Comparison of ENCODE assay signal across 23 mouse cellular contexts in the genomic region with DNA sequence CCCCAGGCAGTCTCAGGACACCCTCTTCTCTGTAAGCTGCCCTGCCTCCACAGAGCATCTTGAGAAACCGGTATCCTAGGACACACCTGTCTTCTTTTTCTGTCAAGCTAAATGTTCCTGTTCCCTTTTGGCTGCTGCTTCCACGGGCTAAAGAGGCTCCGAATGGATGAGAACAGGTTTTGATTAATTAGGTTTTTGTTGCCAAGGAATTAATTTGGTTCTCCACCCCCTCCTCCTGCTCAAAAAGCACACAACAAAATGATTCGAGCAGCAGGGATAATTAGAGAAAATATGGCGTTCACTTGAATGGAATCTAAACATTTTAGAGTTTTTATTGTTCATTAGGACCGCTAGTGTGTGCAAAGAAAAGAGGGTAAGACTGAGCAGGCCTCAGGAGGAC. TPM values are rescaled to one million over a fixed set of nuclear protein-coding genes. Genes with fewer than 3 reads are reported as not detected.
DNase-seq lines count a peak whose midpoint lies in the region; ATAC-seq and TF ChIP-seq lines count a peak whose summit lies in the region.
"Had no signal": no experiment of that assay in that cellular context is flagged by ENCODE, and none has a peak within 500 bp of the region (broad histone marks: within the 10 kb centered on the region; RNA-seq: fewer than 3 reads in every experiment).

No protein-coding gene starts in this region.

- 41% methylated on average over 6 of the region's 6 CpGs for WGBS in hindbrain, embryonic 14.5 days
- 53% methylated on average over 6 of the region's 6 CpGs for WGBS in hindbrain, embryonic 12.5 days
- 61% methylated on average over 6 of the region's 6 CpGs for WGBS in midbrain, postnatal 0 days
- 56% methylated on average over 6 of the region's 6 CpGs for WGBS in midbrain, embryonic 16.5 days
- WGBS in forebrain, postnatal 0 days: 20% methylated on average over 6 of the region's 6 CpGs

- no peaks in the 10 kb centered on the region for H3K27me3 ChIP-seq in hindbrain, embryonic 14.5 days (ENCODE audit: control insufficient read depth, insufficient read depth, low read length)
- no peaks in the 10 kb centered on the region; the same call in 1 of the 2 replicates for H3K27me3 ChIP-seq in hindbrain, embryonic 12.5 days
- H3K27me3 ChIP-seq in midbrain, postnatal 0 days (ENCODE audit: insufficient read depth, low read length): no peaks in the 10 kb centered on the region
- no peaks in the 10 kb centered on the region for H3K27me3 ChIP-seq in midbrain, embryonic 16.5 days (ENCODE audit: control insufficient read depth, insufficient read depth, low read depth, low read length)
- no peaks in the 10 kb centered on the region for H3K27me3 ChIP-seq in forebrain, postnatal 0 days (ENCODE audit: insufficient read depth, low read length)
- H3K27me3 ChIP-seq: midbrain, embryonic 13.5 days; stomach, embryonic 15.5 days had no signal

- H3K9ac ChIP-seq in hindbrain, embryonic 14.5 days: no peak overlapping the region
- H3K9ac ChIP-seq in hindbrain, embryonic 12.5 days: no peak overlapping the region
- no peak overlapping the region for H3K9ac ChIP-seq in midbrain, postnatal 0 days (replicated peaks; ENCODE audit: low read length, poor library complexity, severe bottlenecking)
- H3K9ac ChIP-seq in midbrain, embryonic 16.5 days (ENCODE audit: low read depth, low read length): no peak overlapping the region
- H3K9ac ChIP-seq in forebrain, postnatal 0 days: no peak overlapping the region
- H3K9ac ChIP-seq: midbrain, embryonic 13.5 days; stomach, embryonic 15.5 days had no signal

- TF ChIP-seq CTCF in midbrain, postnatal 0 days (IDR thresholded peaks at IDR 0.05): no peak
- TF ChIP-seq CTCF in forebrain, postnatal 0 days (IDR thresholded peaks at IDR 0.05; ENCODE audit: low read depth): no peak

- H3K4me2 ChIP-seq in hindbrain, embryonic 14.5 days (replicated peaks): no peak overlapping the region
- no peak overlapping the region for H3K4me2 ChIP-seq in hindbrain, embryonic 12.5 days (replicated peaks)
- H3K4me2 ChIP-seq in midbrain, postnatal 0 days (ENCODE audit: low read depth, low read length, poor library complexity, severe bottlenecking): no peak overlapping the region
- no peak overlapping the region for H3K4me2 ChIP-seq in midbrain, embryonic 16.5 days (ENCODE audit: low read length)
- H3K4me2 ChIP-seq in forebrain, postnatal 0 days (ENCODE audit: low read depth): no peak overlapping the region
- H3K4me2 ChIP-seq: heart, embryonic 11.5 days; liver, embryonic 11.5 days; midbrain, embryonic 13.5 days; stomach, embryonic 15.5 days had no signal

- H3K36me3 ChIP-seq in hindbrain, embryonic 14.5 days (replicated peaks; ENCODE audit: control insufficient read depth, insufficient read depth): no peaks in the 10 kb centered on the region
- H3K36me3 ChIP-seq in hindbrain, embryonic 12.5 days: no peaks in the 10 kb centered on the region
- H3K36me3 ChIP-seq in midbrain, postnatal 0 days (ENCODE audit: insufficient read depth, low read length): no peaks in the 10 kb centered on the region
- H3K36me3 ChIP-seq in midbrain, embryonic 16.5 days (ENCODE audit: control insufficient read depth, insufficient read depth, low read length): no peaks in the 10 kb centered on the region
- no peaks in the 10 kb centered on the region for H3K36me3 ChIP-seq in forebrain, postnatal 0 days (ENCODE audit: insufficient read depth)
- H3K36me3 ChIP-seq: midbrain, embryonic 13.5 days; stomach, embryonic 15.5 days had no signal

- DNase-seq in hindbrain, embryonic 14.5 days (ENCODE audit: low spot score): peak; percentile 54
- DNase-seq in midbrain, postnatal 0 days (ENCODE audit: low spot score): peak; percentile 57
- DNase-seq in forebrain, postnatal 0 days: peak; percentile 31
- DNase-seq in ovary, postnatal 36 days (ENCODE audit: low spot score): no peak
- no peak for DNase-seq in urinary bladder, postnatal 25 days (ENCODE audit: low spot score)
- DNase-seq: cerebellum, adult 9-11 months; embryo, embryonic 11 days; gastrocnemius, adult 2 months; heart, postnatal 10 days; kidney, adult 18-20 months; left cerebral cortex, postnatal 4 days; lung, adult 18-20 months; lung, postnatal 14 days; right cerebral cortex, postnatal 25 days; thymus, adult 2 months had no signal

- H3K9me3 ChIP-seq in hindbrain, embryonic 14.5 days (ENCODE audit: control insufficient read depth, low read length): no peaks in the 10 kb centered on the region
- no peaks in the 10 kb centered on the region for H3K9me3 ChIP-seq in hindbrain, embryonic 12.5 days (replicated peaks)
- no peaks in the 10 kb centered on the region for H3K9me3 ChIP-seq in midbrain, postnatal 0 days (ENCODE audit: low read length)
- no peaks in the 10 kb centered on the region for H3K9me3 ChIP-seq in midbrain, embryonic 16.5 days (replicated peaks; ENCODE audit: control insufficient read depth, low read length, poor library complexity, severe bottlenecking)
- H3K9me3 ChIP-seq in forebrain, postnatal 0 days (ENCODE audit: low read length): no peaks in the 10 kb centered on the region
- H3K9me3 ChIP-seq: midbrain, embryonic 13.5 days; stomach, embryonic 15.5 days had no signal

- no peak overlapping the region for H3K4me3 ChIP-seq in hindbrain, embryonic 14.5 days (replicated peaks; ENCODE audit: low read length)
- no peak overlapping the region for H3K4me3 ChIP-seq in hindbrain, embryonic 12.5 days
- no peak overlapping the region for H3K4me3 ChIP-seq in midbrain, postnatal 0 days (ENCODE audit: low read depth, low read length)
- H3K4me3 ChIP-seq in midbrain, embryonic 16.5 days (ENCODE audit: low read depth, low read length): no peak overlapping the region
- no peak overlapping the region for H3K4me3 ChIP-seq in forebrain, postnatal 0 days (ENCODE audit: low read depth, low read length)
- H3K4me3 ChIP-seq: gastrocnemius, adult 2 months; midbrain, embryonic 13.5 days; myocyte; stomach, embryonic 15.5 days had no signal

- H3K27ac ChIP-seq in hindbrain, embryonic 14.5 days: no peak overlapping the region
- H3K27ac ChIP-seq in hindbrain, embryonic 12.5 days: no peak overlapping the region
- no peak overlapping the region for H3K27ac ChIP-seq in midbrain, postnatal 0 days (ENCODE audit: low read depth, low read length)
- no peak overlapping the region for H3K27ac ChIP-seq in midbrain, embryonic 16.5 days (ENCODE audit: low read length)
- no peak overlapping the region for H3K27ac ChIP-seq in forebrain, postnatal 0 days (ENCODE audit: low read depth, low read length)
- H3K27ac ChIP-seq: gastrocnemius, adult 2 months; kidney, postnatal 0 days; midbrain, embryonic 13.5 days; stomach, embryonic 15.5 days had no signal

- H3K4me1 ChIP-seq in hindbrain, embryonic 14.5 days (replicated peaks; ENCODE audit: control insufficient read depth, insufficient read depth, low read length): peaks cover 19% of the 10 kb centered on the region
- H3K4me1 ChIP-seq in hindbrain, embryonic 12.5 days: peaks cover 16% of the 10 kb centered on the region; the same call in 1 of the 2 replicates
- peaks cover 3% of the 10 kb centered on the region; the same call in 1 of the 2 replicates for H3K4me1 ChIP-seq in midbrain, postnatal 0 days (ENCODE audit: insufficient read depth, low read length)
- H3K4me1 ChIP-seq in midbrain, embryonic 16.5 days (ENCODE audit: control insufficient read depth, insufficient read depth, low read length): peaks cover 8% of the 10 kb centered on the region
- H3K4me1 ChIP-seq in forebrain, postnatal 0 days (ENCODE audit: insufficient read depth): 0 out of 2 replicates have a peak, but pooled peaks cover 6% of the 10 kb centered on the region
- H3K4me1 ChIP-seq: stomach, embryonic 15.5 days had no signal

- ATAC-seq in hindbrain, embryonic 14.5 days (ENCODE audit: low FRiP score): no peak
- ATAC-seq in hindbrain, embryonic 12.5 days (ENCODE audit: low FRiP score): no peak
- ATAC-seq in midbrain, postnatal 0 days (ENCODE audit: low FRiP score): no peak
- ATAC-seq in midbrain, embryonic 16.5 days: no peak
- peak; percentile 33; the same call in 1 of the 2 replicates for ATAC-seq in forebrain, postnatal 0 days
- ATAC-seq: midbrain, embryonic 13.5 days had no signal

RNA-seq across cellular contexts. Expression of gene Nav2, which starts 1.8 kb away (rescaled TPM):
- polyA plus RNA-seq in hindbrain, embryonic 14.5 days (2014; fragmentation: Nextera tagmentation; extraction: Ambion mirVana): 19.5 and 28.2 TPM in 2 replicates
- polyA plus RNA-seq in hindbrain, embryonic 12.5 days (2016; fragmentation: Nextera tagmentation; extraction: Ambion mirVana): 24.1 and 25.8 TPM in 2 replicates
- total RNA-seq in midbrain, postnatal 0 days (2014; rRNA removed): 53.8 and 67.5 TPM in 2 replicates
- polyA plus RNA-seq in midbrain, postnatal 0 days (2015; fragmentation: Nextera tagmentation; extraction: Ambion mirVana): 12.4 and 18.3 TPM in 2 replicates
- 21.5 and 23.6 TPM in 2 replicates for polyA plus RNA-seq in midbrain, embryonic 16.5 days (2015; fragmentation: Nextera tagmentation; extraction: Ambion mirVana)
- 44.0 and 46.9 TPM in 2 replicates for total RNA-seq in forebrain, postnatal 0 days (2014; rRNA removed)
- polyA plus RNA-seq in forebrain, postnatal 0 days (2015; fragmentation: Nextera tagmentation; extraction: Ambion mirVana): 8.5 and 16.3 TPM in 2 replicates

RNA-seq across cellular contexts. Expression of gene E2f8, which starts 28.9 kb away (rescaled TPM):
- polyA plus RNA-seq in hindbrain, embryonic 14.5 days (2014; fragmentation: Nextera tagmentation; extraction: Ambion mirVana): 2.4 and 2.7 TPM in 2 replicates
- 11.1 and 12.0 TPM in 2 replicates for polyA plus RNA-seq in hindbrain, embryonic 12.5 days (2016; fragmentation: Nextera tagmentation; extraction: Ambion mirVana)
- 1.0 and 1.8 TPM in 2 replicates for total RNA-seq in midbrain, postnatal 0 days (2014; rRNA removed)
- 0.53 and 0.70 TPM in 2 replicates for polyA plus RNA-seq in midbrain, postnatal 0 days (2015; fragmentation: Nextera tagmentation; extraction: Ambion mirVana)
- 1.5 and 1.7 TPM in 2 replicates for polyA plus RNA-seq in midbrain, embryonic 16.5 days (2015; fragmentation: Nextera tagmentation; extraction: Ambion mirVana)
- total RNA-seq in forebrain, postnatal 0 days (2014; rRNA removed): 0.92 and 2.0 TPM in 2 replicates
- polyA plus RNA-seq in forebrain, postnatal 0 days (2015; fragmentation: Nextera tagmentation; extraction: Ambion mirVana): 1.0 and 1.1 TPM in 2 replicates
- total RNA-seq: gastrocnemius, adult 2 months had no signal

Comparison
In these comparisons a context has a peak if more than half of its experiments do, and no peak if none do; other contexts are left out.
1. DNase-seq: peak in hindbrain, embryonic 14.5 days (single experiment), midbrain, postnatal 0 days (single experiment) and forebrain, postnatal 0 days (single experiment); none in ovary, postnatal 36 days (single experiment) and urinary bladder, postnatal 25 days (single experiment).